In genomic region chr17:57060231-57060801, GRCm38 (mm10) we compare ENCODE assay signal across 8 mouse cellular contexts. TPM values are rescaled to one million over a fixed set of nuclear protein-coding genes. Genes with fewer than 3 reads are reported as not detected.
A peak's percentile ranks its signal among the peaks of the same experiment; 100 is the strongest.
DNase-seq lines count a peak whose midpoint lies in the region; ATAC-seq lines count a peak whose summit lies in the region.

No protein-coding gene starts in this region.

- H3K36me3 ChIP-seq in lung, embryonic 16.5 days (ENCODE audit: control insufficient read depth, insufficient read depth, low read length): no peaks in the 10 kb centered on the region

- H3K4me1 ChIP-seq in lung, embryonic 16.5 days (replicated peaks; ENCODE audit: control insufficient read depth, insufficient read depth, low read length): peaks cover 8% of the 10 kb centered on the region

- peak overlapping the region; percentile 81 for H3K4me3 ChIP-seq in lung, embryonic 16.5 days (ENCODE audit: low read length)

- peak; percentile 83 to 87 for ATAC-seq in hematopoietic stem cell, adult 5-6 weeks (replicated peaks in 1 of 2; ENCODE audit: insufficient read depth in 1 of 2, low FRiP score in 2 of 2, low TSS enrichment in 1 of 2, low read depth in 1 of 2, poor library complexity in 2 of 2, severe bottlenecking in 2 of 2)
- ATAC-seq in lung, embryonic 16.5 days (ENCODE audit: low read depth): peak; percentile 88

- peak overlapping the region; percentile 79 for H3K9ac ChIP-seq in lung, embryonic 16.5 days (ENCODE audit: low read length)

- H3K27ac ChIP-seq in lung, embryonic 16.5 days (ENCODE audit: low read length): peak overlapping the region; percentile 86

- H3K27me3 ChIP-seq in lung, embryonic 16.5 days (ENCODE audit: control insufficient read depth, insufficient read depth, low read depth, low read length): peaks cover 25% of the 10 kb centered on the region

- peak; percentile 90 for DNase-seq in MEL-GATA-1-ER (ENCODE audit: extremely low read depth, low read depth)
- DNase-seq in cerebellum, adult 8-10 months: peak; percentile 99
- DNase-seq in forelimb bud, embryonic 11.5 days (ENCODE audit: low read depth, low spot score): peak; percentile 92
- peak; percentile 96 for DNase-seq in layer of hippocampus, adult 9-10 months (ENCODE audit: low spot score)
- DNase-seq in ovary, postnatal 10 days (ENCODE audit: low spot score): peak; percentile 82
- DNase-seq in thymus, postnatal 10 days (ENCODE audit: low spot score in 2 of 2): peak; percentile 94 to 96

- WGBS in lung, embryonic 16.5 days: under 1% methylated on average over 44 of the region's 44 CpGs

- H3K9me3 ChIP-seq in lung, embryonic 16.5 days (ENCODE audit: control insufficient read depth, low read length): no peaks in the 10 kb centered on the region

- H3K4me2 ChIP-seq in lung, embryonic 16.5 days (ENCODE audit: low read depth, low read length): peak overlapping the region; percentile 95

RNA-seq across cellular contexts. Expression of gene Slc25a23, which starts 0.7 kb away (rescaled TPM):
- total RNA-seq in hematopoietic stem cell, adult 5-6 weeks (2017): 5.1 and 9.7 TPM in 2 replicates
- polyA plus RNA-seq in lung, embryonic 16.5 days (2015; fragmentation: Nextera tagmentation; extraction: Ambion mirVana): 8.1 and 9.6 TPM in 2 replicates

RNA-seq across cellular contexts. Expression of gene Crb3, which starts 1.4 kb away (rescaled TPM):
- total RNA-seq in hematopoietic stem cell, adult 5-6 weeks (2017): 0.56 TPM in 1 of 2 replicates, not detected in the other
- 62.6 and 63.1 TPM in 2 replicates for polyA plus RNA-seq in lung, embryonic 16.5 days (2015; fragmentation: Nextera tagmentation; extraction: Ambion mirVana)

RNA-seq across cellular contexts. Expression of gene Dennd1c, which starts 18.0 kb away (rescaled TPM):
- 21.1 and 24.2 TPM in 2 replicates for total RNA-seq in hematopoietic stem cell, adult 5-6 weeks (2017)
- 5.4 and 5.8 TPM in 2 replicates for polyA plus RNA-seq in lung, embryonic 16.5 days (2015; fragmentation: Nextera tagmentation; extraction: Ambion mirVana)

RNA-seq across cellular contexts. Expression of gene Slc25a41, which starts 18.9 kb away (rescaled TPM):
- not detected in 2 replicates for total RNA-seq in hematopoietic stem cell, adult 5-6 weeks (2017)
- not detected in 2 replicates for polyA plus RNA-seq in lung, embryonic 16.5 days (2015; fragmentation: Nextera tagmentation; extraction: Ambion mirVana)

RNA-seq across cellular contexts. Expression of gene Tubb4a, which starts 27.3 kb away (rescaled TPM):
- 0.30 TPM in 1 of 2 replicates, not detected in the other for total RNA-seq in hematopoietic stem cell, adult 5-6 weeks (2017)
- 12.3 and 15.0 TPM in 2 replicates for polyA plus RNA-seq in lung, embryonic 16.5 days (2015; fragmentation: Nextera tagmentation; extraction: Ambion mirVana)

Comparison
In these comparisons a context has a peak if more than half of its experiments do, and no peak if none do; other contexts are left out.
1. Peak in every context shown above with its lines: DNase-seq, ATAC-seq, H3K4me3 ChIP-seq and H3K27ac ChIP-seq.